Mouse (Mus musculus): ENCODE results near the gene Gprin3. TPM values are rescaled to one million over a fixed set of nuclear protein-coding genes. Genes with fewer than 3 reads are reported as not detected.

The Gprin3 gene
- polyA plus RNA-seq, 1 experiment from 2014 or later: 0.62 TPM

Other genes starting within 250 kb of the Gprin3 start
- gene Tigd2, start 217.4 kb downstream of the Gprin3 start, polyA plus RNA-seq (2014; fragmentation: Nextera tagmentation; extraction: Ambion mirVana): 15.7 and 16.1 TPM in 2 replicates